Mouse (Mus musculus) cerebellum, postnatal 14 days (tissue): ENCODE results near the gene Arhgap18.

Experiments used
- DNase-seq, 2 experiments: peaks; one replicate each; pipeline ENCODE4 v3.0.0; 2021; ENCODE audit warnings: mixed read lengths in 2 of 2

Arhgap18 gene

DNA sequence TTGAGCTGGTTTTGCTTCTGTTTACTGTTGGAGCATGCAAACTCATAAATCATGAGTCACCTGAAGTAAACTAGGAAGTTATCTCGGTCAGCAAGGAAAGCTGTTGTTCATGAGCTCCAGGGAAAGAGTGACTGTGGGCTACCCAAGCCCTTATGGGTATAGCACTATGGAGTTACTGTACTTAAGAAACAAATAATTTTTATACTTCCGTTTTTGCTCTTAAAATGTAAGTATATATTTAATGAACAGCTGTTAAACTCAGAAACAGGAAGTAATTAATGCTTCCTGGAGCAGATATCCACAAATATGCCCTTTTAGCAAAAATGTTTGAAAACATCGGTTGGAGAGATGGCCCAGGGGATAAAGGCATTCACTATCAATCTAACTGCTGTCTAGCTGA is 27.4 kb downstream of the Arhgap18 start:
- DNase-seq, result no peak

DNA sequence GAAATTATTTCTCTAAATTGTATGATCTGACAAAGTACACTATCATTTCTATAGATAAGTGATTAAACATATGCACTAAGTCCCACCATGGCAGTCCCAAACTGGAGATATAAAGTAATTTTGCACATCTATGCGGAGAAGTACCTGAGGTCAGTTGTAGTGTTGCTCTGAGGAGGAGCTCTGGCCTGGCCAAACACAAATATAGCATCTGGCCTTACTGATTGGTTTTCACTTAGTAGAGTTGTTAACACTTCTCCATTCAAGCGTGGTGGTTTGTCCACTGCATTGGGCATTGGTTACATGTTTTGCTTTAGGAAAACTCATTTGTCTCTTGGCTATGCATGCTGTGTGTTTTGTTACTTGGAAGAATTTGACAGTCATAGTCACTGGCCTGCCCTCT is 36.5 kb downstream of the Arhgap18 start:
- no peak for DNase-seq

DNA sequence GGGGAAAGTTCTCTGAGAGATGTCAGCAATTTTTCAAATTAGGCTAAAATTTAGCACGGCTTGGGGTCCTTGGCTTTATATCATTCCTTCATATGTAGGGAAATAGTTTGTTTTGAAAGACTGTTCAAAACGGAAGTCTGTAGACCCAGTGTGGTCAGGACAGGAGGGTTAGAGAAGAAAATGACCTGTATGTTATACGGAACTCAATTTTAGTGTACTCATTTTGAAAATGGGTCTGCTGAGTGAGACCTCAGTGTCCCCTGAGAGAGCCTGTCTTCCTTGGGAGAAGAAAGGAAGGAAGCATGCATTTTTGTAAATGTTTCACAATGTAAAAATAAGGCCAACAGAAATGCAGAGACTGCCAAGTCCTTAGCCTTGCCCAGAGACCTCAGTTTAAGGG is 38.6 kb downstream of the Arhgap18 start:
- DNase-seq, result no peak

DNA sequence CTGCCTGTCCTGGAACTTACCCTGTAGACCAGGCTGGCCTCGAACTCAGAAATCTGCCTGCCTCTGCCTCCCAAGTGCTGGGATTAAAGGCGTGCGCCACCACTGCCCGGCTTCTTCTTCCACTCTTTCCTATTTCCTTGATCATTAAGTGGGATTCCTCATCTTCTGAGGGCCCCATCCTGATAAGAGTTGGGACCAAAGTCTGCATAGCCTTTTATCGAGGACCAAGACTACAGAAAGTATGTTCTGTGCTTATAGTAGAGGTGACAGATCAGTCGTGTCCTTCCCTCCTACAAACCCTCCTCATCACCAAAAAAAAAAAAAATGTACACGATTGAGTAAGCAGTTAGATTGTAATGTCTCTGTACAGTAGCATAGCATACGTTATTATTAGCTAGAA is 39.8 kb downstream of the Arhgap18 start:
- no peak for DNase-seq

DNA sequence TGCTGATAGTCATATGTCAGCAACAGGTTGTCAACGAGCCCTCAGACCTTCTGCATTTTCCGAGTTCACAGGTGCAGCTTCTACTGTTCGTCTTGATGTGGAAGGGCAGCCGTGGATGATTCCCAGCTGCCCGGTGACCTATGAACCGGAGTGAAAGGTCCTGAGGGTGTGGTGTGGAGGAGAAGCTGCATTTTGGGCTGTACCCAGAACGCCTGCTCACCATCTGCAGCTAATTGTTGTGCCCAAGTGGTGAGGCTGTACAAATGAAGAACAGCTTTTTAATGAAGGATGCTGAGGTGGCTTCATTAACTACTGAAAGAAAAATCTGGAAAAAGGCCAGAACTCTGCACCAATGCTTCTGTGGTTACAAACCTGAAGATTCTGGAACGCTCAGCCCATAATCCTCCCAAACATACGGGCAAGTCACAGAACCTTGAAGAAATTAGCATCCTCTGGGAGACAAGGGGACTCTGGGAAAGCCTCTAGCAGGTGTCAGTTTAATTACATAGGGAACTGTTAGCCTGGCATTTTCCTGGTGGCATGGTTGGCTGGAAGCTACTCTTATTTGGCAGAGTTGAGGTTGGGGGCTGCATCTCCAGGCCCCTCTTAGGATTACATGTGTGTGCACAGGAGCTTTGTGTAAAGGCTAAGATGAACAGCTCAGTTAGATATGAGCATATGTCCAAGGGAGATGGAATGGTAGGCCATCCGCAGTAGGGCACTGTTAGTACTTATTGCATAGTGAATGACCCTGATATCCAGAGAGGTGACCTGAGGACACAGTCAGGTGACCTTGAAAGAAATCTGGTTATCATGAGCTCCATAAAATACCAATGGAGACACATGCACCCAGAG is 43.4 kb downstream of the Arhgap18 start:
- DNase-seq, result no peak

DNA sequence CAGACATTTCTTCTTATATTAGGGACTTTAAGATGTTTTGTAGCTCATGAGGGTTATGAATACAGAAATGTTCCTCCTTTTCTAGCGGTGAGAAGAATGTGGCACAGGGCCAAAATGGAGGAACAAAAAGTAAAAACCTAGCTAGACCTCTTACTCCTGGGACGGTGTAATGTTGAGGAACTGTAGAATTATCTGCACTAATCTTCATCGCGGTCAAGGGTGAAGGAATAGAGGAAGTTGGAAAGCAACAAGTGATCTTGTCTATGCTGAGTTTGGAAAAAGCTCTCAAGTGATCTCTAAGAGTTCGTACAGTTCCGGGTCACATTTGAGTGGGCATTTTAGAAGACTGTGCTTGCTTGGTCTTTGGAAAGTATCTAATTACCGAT is 44.1 kb downstream of the Arhgap18 start:
- DNase-seq, result no peak

DNA sequence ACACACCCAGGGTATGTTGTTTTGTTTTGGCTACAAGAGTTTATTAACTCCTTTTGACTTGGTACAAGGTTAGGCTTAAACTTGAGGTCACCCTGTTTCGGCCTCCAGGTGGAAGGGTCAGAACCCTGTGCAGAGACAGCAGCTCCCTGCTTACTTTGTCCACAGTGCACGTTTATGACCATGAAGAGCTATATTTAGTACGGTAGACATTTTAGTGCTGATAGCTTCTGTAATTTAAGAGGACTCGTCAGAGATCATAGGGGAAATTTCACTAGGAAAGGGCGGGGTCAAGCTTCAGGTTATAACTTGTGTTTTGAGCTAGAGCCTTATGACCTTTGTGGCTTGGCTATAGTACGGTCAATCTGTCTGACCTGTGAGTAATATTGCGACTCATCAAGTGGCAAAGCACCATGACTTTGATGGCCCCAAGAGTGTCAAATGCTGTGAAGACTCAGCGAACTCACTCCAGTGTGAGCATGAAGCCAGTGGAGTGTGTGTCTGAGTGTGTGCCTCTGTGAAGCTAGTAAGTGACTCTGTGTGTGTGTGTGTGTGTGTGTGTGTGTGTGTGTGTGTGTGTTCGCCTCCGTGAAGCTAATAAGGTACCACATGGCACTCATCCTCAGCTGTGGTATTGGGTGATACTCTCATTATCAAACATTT is 45.7 kb downstream of the Arhgap18 start:
- DNase-seq, result no peak

DNA sequence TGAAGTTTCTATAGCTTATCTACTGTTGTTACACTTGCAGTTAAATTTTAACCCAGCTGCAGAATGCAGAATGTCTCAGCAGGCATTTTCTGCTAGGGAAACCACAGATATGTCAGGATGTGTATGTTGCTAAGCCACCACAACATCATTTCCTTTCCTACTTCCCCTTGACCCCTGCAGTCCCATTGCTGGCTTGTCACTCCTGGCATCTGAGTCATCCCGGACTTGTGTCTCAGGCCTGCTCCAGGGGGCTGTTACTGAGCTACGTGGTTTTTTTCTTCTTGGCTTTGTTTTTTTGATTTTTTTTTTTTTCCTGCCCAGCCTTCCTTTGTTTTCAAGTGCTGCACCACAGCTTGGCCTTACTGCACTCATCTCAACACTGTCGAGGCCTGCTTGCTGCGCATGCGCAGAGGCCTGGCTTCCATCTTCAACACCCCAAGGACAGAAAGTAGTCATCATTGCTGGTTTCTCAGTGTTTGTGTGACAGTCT is 46.4 kb downstream of the Arhgap18 start:
- DNase-seq, result no peak

DNA sequence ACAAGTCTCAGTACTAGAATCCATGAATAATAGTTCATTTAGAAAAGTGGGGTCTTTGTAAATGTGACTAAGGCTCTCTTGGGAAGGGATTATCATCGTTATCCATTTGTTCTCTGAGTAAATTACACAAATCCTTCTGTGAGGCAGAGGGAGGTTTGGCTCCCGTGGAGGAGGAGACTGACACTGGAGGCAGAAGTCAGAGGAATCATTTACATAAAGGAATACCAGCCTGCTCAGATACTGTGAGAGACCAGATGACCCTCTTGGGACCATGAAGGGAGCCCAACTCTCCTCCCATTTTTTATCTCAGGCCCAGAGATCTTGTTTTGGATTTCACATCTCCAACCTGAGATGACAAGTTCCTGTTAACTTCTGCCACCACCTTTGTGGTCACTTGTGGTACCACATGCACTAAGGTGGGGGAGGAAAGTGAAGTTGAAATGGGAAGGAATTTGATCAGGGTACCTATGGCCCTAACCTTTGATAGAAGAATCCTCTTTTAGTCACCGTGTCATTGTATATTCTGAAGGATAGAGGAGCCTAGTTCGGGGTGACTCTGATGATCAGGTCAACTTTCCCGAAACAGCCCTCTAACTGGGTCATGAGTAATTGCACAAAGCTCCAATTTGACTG is 51.2 kb downstream of the Arhgap18 start:
- DNase-seq, result no peak

DNA sequence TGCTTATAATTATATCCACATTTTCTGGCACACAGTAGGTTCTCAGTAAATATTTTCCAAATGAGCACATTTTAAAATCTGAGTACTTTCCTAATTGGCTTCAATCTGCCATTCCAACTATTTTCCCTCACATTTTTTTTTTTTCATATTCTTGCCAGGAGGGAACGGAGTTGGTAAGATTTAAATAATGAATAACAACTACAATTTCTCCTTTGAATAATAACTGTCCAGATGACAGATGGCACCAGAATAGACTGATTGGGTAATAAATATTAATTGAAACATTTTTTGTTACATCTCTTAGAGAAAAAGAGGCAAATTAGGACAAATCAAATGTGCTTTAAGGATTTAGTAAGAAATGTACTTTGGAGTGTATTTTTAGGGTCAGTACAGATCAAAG is 51.8 kb downstream of the Arhgap18 start:
- DNase-seq, result no peak

DNA sequence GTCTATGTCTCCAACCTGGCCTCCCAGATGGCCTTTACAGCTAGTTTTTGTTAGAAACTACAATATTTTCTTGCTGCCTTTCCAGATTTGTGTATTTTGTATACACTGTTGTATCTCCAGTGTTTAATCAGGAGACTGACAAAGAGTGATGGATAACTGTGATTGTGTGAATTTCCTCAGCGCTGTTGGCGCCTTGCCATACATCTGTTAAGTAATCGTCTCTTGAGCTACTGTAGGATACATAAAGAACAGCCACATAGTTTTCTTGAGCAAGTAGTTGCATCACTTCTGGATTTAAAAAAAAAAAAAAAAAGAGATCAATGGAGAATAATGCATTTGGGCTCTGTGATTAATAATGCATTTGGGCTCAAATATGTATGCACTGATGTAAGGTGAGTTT is 52.9 kb downstream of the Arhgap18 start:
- DNase-seq, result no peak

DNA sequence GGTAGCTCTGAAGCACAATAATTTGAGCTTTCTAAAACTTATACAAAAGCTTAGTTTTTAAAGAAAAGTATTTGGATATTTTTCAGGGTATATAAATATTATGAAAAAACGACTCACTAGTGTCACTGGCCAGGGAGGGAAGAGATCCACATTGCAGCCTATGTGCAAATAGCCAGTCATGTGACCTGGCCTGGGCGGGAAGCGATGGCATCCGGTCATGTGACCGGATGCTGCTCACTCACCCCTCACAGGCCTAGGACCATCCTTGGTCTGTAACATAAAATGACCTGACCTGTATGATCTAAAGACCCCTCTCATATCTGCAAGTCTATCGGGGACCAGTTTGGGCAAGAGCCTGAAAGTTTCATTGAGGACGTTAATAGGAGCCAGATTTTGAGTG is 56.8 kb downstream of the Arhgap18 start:
- DNase-seq, result no peak

DNA sequence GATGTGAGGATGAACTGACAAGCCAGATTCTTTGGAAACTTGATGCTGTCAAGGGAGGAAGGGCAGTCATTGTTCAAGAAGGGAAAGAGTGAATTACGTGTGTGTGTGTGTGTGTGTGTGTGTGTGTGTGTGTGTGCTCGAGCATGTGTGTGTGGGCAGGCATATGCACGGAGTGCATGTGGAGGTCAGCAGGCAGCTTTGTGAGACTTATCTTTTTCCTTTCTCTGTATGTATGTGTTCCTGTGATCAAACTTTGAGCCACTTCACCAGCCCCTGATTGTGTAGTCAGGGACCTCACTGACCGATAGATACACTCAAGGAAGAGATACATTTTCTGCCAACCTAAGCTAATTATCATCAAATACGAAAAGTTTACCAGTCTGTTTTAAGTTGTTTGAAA is 57.6 kb downstream of the Arhgap18 start:
- DNase-seq, result no peak

DNA sequence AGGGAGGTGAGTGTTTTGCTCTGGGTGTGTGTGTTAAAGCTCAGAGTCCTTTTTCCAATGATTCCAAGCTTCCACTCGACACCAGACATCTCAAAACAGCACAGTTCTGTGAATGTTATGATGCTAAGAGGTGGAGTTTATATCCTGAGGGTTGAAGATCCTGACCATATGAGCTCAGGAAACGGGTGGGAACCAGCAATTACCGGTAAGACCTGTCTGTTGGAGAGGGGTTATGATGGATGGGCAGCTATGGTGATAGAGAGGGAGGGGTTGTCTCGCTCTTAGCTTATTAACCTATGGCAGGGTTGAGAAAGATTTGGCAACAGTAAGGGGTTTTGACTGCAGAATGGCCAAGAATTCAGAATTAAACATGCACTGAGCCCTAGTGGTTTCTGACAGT is 58.1 kb downstream of the Arhgap18 start:
- DNase-seq, result no peak

DNA sequence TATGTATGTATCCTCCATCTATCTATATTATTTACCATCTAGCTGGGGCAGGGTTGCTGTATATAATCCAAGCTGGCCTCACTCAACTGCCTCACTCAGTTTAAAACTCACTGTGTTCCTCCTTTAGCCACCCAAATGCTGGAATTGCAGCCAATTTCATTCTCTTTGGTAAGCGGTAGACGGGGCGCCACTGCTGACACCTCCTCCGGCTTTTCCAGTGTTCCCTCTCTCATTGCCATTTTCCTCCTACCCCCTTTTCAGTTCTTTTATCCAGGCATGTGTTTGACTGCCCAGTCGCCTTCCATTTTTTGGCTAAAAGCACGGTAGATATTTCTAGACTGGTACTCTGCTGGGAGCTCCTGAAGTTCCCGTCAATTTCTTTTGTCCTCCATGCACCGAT is 62.4 kb downstream of the Arhgap18 start:
- no peak for DNase-seq

DNA sequence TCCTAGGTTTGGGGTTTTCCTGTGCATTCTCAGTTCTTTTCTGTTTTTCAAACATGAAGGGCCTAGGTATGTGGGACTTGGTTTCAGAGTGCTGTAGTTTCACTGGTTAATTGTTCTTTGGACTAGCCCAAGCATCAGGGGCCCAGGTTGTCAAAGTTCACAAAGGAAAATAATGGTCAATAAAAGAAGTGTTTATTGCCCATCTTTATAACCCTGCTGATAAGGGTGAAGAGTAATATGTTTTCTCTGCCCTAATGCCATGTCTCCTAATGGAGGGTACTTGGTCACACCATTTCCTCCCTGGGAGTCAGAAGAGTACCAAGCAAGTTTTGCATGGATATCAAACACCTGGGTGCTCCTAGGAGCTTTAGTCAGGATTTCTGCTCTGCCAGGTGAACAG is 67.1 kb downstream of the Arhgap18 start:
- no peak for DNase-seq

DNA sequence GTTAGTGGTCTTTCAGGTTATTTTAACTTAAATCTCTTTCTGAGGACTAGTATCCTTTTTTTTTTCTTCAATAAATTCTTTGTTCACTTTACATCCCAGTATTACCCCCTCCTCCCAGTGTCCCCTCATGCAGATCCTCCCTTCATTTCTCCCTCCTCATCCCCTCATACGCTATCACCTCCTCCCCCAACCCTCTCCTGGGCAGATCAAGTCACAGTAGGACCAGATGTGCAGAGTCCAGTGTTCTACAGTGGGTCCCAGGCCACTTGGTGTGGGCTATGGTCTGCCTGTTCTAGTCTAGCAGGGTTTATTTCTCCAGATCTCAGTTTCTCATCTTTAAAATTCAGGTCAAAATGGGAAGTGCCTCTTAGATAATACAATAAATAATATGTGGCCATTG is 67.7 kb downstream of the Arhgap18 start:
- no peak for DNase-seq

DNA sequence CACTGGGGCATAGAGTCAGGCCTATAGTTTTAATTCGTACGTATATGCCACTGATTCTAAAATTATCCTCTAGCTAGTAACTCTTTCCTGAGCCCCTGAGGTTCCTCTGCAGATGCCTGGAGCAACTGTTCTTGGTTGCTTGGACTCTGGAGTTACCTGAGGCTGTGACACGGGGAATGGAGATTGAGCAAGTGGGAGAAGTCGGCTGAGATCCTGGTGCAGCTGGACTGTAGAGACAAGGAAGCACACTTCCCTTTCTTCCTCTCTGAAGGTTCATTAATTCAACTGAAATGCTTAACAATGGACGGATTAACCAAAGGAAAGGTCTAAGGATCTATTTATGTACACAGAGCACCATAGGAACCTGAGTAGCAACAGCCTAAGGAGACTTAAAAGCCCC is 70.8 kb downstream of the Arhgap18 start:
- no peak for DNase-seq

DNA sequence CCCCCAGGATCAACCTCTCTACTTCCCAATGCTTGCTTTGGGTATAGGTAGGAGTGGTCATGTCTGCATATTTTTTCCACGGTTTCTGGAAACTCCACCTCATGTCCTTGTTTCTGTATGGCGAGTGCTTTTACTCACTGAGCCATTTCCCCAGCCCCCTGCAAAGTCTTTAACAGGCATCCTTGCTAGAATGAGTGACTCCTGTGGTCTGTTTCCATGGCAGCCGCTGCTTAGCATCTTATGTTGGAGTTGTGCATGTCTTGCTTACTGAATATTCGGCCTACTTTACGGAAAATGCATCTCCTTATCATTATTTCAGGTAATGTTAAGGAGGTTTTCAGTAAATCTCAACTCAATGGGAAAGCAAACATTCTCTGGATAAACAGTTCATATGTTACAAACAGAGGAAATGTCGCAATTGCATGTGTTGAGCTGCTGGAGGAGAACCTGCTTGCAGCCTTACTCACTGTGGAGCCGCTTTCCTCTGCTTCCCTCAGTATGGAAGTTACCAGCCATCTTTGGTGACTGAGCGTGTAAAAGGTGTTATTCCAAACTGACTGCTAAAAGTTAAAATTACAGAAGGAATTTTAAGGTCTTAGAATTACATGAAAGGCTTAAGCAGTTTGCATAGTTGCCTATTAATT is 72.1 kb downstream of the Arhgap18 start:
- no peak for DNase-seq

DNA sequence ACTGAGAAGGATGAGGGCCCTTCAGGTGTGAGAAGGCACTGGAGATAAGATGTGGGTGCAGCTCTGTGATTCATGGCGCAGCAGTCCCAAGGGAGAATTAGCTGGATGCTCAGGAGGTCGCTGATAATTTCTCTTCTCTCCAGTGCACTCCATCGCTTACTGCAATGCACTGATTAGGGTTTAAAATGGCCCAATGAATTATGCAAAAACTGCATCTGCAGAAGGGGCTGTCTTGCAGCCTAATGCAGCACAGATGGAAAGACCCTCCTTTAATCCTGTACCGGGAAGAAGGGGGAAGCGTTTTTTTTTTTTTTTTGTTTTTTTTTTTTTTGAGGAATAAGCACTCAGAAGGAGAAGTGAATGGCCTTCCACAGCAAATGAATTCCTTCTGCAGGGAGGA is 74.1 kb downstream of the Arhgap18 start:
- no peak for DNase-seq

DNA sequence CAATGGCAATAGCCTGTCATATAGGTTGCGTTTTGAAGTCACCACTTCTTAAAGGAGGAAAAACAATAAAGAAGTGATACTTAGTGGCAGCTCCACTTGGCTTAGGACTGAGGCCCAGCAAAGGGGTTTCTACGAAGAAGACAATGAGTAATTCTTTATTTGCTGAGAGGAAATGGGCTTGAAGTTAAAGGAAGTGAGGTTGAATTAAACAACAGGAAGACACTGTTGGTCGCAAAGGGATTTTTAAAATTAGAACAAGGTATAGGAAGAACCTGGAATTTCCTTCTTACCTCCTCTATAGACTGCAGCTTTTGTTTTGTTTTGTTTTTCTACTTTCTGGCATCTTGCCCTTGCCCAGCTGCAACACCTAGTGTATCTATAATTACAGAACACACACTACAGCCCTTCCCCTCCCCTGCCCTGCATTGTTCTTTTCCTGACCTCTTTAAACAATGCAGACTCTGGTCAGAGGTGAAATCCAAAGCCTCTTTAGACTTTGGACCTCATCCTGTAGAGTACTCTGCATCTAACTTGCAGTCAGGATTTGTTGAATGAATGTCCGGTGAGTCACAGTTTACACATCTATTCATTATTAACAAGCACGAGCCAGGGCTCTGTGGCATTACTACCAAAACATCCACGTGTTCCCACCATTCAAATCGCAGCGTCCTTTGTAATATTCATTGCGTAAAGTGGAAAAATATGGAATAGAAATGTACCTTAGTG is 75.4 kb downstream of the Arhgap18 start:
- DNase-seq, result no peak

DNA sequence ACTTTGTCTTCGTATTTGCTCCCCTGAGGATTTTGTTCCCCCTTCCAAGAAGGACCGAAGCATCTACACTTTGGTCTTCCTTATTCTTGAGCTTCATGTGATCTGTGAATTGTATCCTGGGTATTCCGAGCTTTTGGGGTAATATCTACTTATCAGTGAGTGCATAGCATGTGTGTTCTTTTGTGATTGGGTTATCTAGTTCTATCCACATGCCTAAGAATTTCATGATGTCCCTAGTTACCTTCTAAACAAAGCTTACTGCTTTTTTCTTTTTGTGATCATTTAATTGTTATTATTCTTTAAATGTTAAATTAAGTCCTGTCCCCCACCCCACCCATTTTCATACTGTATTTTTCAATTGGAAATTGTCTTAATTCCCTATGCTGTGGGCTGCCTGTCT is 78.8 kb downstream of the Arhgap18 start:
- DNase-seq, result no peak
